Mouse (Mus musculus) stomach, embryonic 14.5 days (tissue): ENCODE measurements at regions not wholly inside any gene's neighbourhood (a gene's known extent, or its start where the extent isn't known, plus 50 kb on each side); places are given as distances from the start of the nearest gene placed in this dataset.

Source experiments
- ATAC-seq: fragments of 200-750 bp; cut with Nextera tagmentation; 2 replicates; pipeline ENCODE4 v1.8.0; 2017; ENCODE audit warnings: low read depth, moderate TSS enrichment; ENCODE audit not compliant: insufficient number of reproducible peaks, insufficient read depth, low FRiP score
- H3K27ac ChIP-seq: fragments of 300-500 bp; sonication (generic); 2 replicates; pipeline ENCODE4 v1.5.1; 2014; ENCODE audit warnings: mild to moderate bottlenecking, low read length, moderate library complexity, mixed read lengths
- H3K27me3 ChIP-seq: fragments of 300-500 bp; sonication (generic); 2 replicates; pipeline ENCODE4 v1.6.1; 2014; ENCODE audit warnings: low read length, control low read depth, mixed read lengths; ENCODE audit not compliant: control insufficient read depth, insufficient read depth
- H3K36me3 ChIP-seq: fragments of 300-500 bp; sonication (generic); 2 replicates; pipeline ENCODE4 v1.6.1; 2014; ENCODE audit warnings: mild to moderate bottlenecking, control low read depth, low read length, moderate library complexity, mixed read lengths; ENCODE audit not compliant: control insufficient read depth, insufficient read depth
- H3K4me1 ChIP-seq: fragments of 300-500 bp; sonication (generic); 2 replicates; pipeline ENCODE4 v1.6.1; 2014; ENCODE audit warnings: low read length, control low read depth, mixed read lengths; ENCODE audit not compliant: control insufficient read depth, insufficient read depth
- H3K4me2 ChIP-seq: fragments of 300-500 bp; sonication (generic); replicated peaks from 2 replicates; pipeline ENCODE4 v1.6.1; 2014; ENCODE audit warnings: low read depth, low read length, control low read depth
- H3K4me3 ChIP-seq: fragments of 300-500 bp; sonication (generic); 2 replicates; pipeline ENCODE4 v1.5.1; 2014; ENCODE audit warnings: low read depth, low read length, control low read depth
- H3K9ac ChIP-seq: fragments of 300-500 bp; sonication (generic); replicated peaks from 2 replicates; pipeline ENCODE4 v1.6.1; 2014; ENCODE audit warnings: low read depth, mild to moderate bottlenecking, control low read depth, low read length, moderate library complexity, mixed read lengths
- H3K9me3 ChIP-seq: fragments of 300-500 bp; sonication (generic); 2 replicates; pipeline ENCODE4 v1.6.1; 2016; ENCODE audit warnings: low read depth, low read length, control low read depth; ENCODE audit not compliant: control insufficient read depth
- WGBS: fragments of 180-500 bp; shearing (Covaris S2); extraction: QIAGEN DNeasy Blood & Tissue Kit; methylation state at CpG from one replicate; pipeline ENCODE4 v1.1.7; 2014; 5-methylcytosine and 5-hydroxymethylcytosine counted together

GRCm38 (mm10) chr2:173334856-173335595 lies 58.7 kb upstream of the Pmepa1 start:
- Histone ChIP-seq H3K9ac (no peak overlapping the region), H3K9me3 (no peaks in the 10 kb centered on the region), H3K4me2 (no peak overlapping the region; the same call in 1 of the 2 replicates), H3K27me3 (no peaks in the 10 kb centered on the region), H3K4me1 (peaks cover 44% of the 10 kb centered on the region), H3K36me3 (no peaks in the 10 kb centered on the region), H3K27ac (peak overlapping the region; percentile 81; the same call in 1 of the 2 replicates), H3K4me3 (no peak overlapping the region)
- ATAC-seq, result no peak
- 8% methylated on average over 15 of the region's 15 CpGs for WGBS

- peak; percentile 69 for ATAC-seq
- Histone ChIP-seq H3K4me2 (0 out of 2 replicates have a peak overlapping the region, but pooled peaks have one; percentile 5), H3K4me3 (no peak overlapping the region), H3K4me1 (peaks cover 52% of the 10 kb centered on the region), H3K27me3 (no peaks in the 10 kb centered on the region), H3K36me3 (no peaks in the 10 kb centered on the region), H3K27ac (peak overlapping the region; percentile 81), H3K9ac (peak overlapping the region; percentile 10; the same call in 1 of the 2 replicates), H3K9me3 (no peaks in the 10 kb centered on the region)
- 12% methylated on average over 10 of the region's 10 CpGs for WGBS
These were observed 59.5 kb upstream of the Pmepa1 start for GRCm38 (mm10) chr2:173335859-173336258.

GRCm38 (mm10) chr2:173337666-173338065 lies 61.3 kb upstream of the Pmepa1 start:
- no peaks in the 10 kb centered on the region for H3K9me3 ChIP-seq
- H3K4me3 ChIP-seq, result no peak overlapping the region
- no peak overlapping the region for H3K9ac ChIP-seq
- ATAC-seq, result no peak
- H3K4me1 ChIP-seq, result peaks cover 53% of the 10 kb centered on the region
- H3K27ac ChIP-seq, result no peak overlapping the region
- H3K27me3 ChIP-seq, result no peaks in the 10 kb centered on the region
- WGBS, result 83% methylated on average over 5 of the region's 5 CpGs
- H3K4me2 ChIP-seq, result no peak overlapping the region
- H3K36me3 ChIP-seq, result no peaks in the 10 kb centered on the region

GRCm38 (mm10) chr2:173338671-173339070 lies 62.3 kb upstream of the Pmepa1 start:
- 54% methylated on average over 5 of the region's 5 CpGs for WGBS
- H3K36me3 ChIP-seq, result no peaks in the 10 kb centered on the region
- peaks cover 57% of the 10 kb centered on the region for H3K4me1 ChIP-seq
- 0 out of 2 replicates have a peak overlapping the region, but pooled peaks have one; percentile 3 for H3K4me2 ChIP-seq
- no peaks in the 10 kb centered on the region for H3K27me3 ChIP-seq
- no peak overlapping the region for H3K4me3 ChIP-seq
- no peak for ATAC-seq
- peak overlapping the region; percentile 57; the same call in 1 of the 2 replicates for H3K27ac ChIP-seq
- no peak overlapping the region for H3K9ac ChIP-seq
- no peaks in the 10 kb centered on the region for H3K9me3 ChIP-seq

GRCm38 (mm10) chr2:173339211-173339610 lies 62.9 kb upstream of the Pmepa1 start:
- no peak for ATAC-seq
- WGBS, result 59% methylated on average over 3 of the region's 3 CpGs
- Histone ChIP-seq H3K4me2 (no peak overlapping the region), H3K36me3 (no peaks in the 10 kb centered on the region), H3K4me3 (no peak overlapping the region), H3K27ac (peak overlapping the region; percentile 57; the same call in 1 of the 2 replicates), H3K4me1 (peaks cover 54% of the 10 kb centered on the region), H3K9ac (no peak overlapping the region), H3K27me3 (no peaks in the 10 kb centered on the region), H3K9me3 (no peaks in the 10 kb centered on the region)

- ATAC-seq, result peak; percentile 35; the same call in 1 of the 2 replicates
- H3K4me3 ChIP-seq, result no peak overlapping the region
These were observed 63.8 kb upstream of the Pmepa1 start for GRCm38 (mm10) chr2:173340044-173340601.

GRCm38 (mm10) chr2:173342605-173343260 lies 66.4 kb upstream of the Pmepa1 start:
- peaks cover 29% of the 10 kb centered on the region for H3K4me1 ChIP-seq
- no peak overlapping the region for H3K4me3 ChIP-seq
- no peak overlapping the region for H3K9ac ChIP-seq
- H3K9me3 ChIP-seq, result no peaks in the 10 kb centered on the region
- no peaks in the 10 kb centered on the region for H3K36me3 ChIP-seq
- H3K4me2 ChIP-seq, result no peak overlapping the region
- H3K27me3 ChIP-seq, result no peaks in the 10 kb centered on the region
- no peak overlapping the region for H3K27ac ChIP-seq
- no peak for ATAC-seq
- 66% methylated on average over 16 of the region's 16 CpGs for WGBS

More at GRCm38 (mm10) chr2:173340044-173340601, 63.8 kb upstream of the Pmepa1 start:
- Histone ChIP-seq H3K36me3 (no peaks in the 10 kb centered on the region), H3K9ac (no peak overlapping the region), H3K27ac (peak overlapping the region; percentile 57), H3K4me1 (peaks cover 44% of the 10 kb centered on the region), H3K27me3 (no peaks in the 10 kb centered on the region), H3K9me3 (no peaks in the 10 kb centered on the region), H3K4me2 (peak overlapping the region; percentile 32)
- 8% methylated on average over 26 of the region's 26 CpGs for WGBS

- Histone ChIP-seq H3K4me3 (no peak overlapping the region), H3K4me1 (peaks cover 25% of the 10 kb centered on the region), H3K9ac (no peak overlapping the region), H3K4me2 (no peak overlapping the region), H3K27ac (no peak overlapping the region), H3K27me3 (no peaks in the 10 kb centered on the region), H3K36me3 (no peaks in the 10 kb centered on the region), H3K9me3 (no peaks in the 10 kb centered on the region)
- WGBS, result 94% methylated on average over 2 of the region's 2 CpGs
- no peak for ATAC-seq
These were observed 67.3 kb upstream of the Pmepa1 start for GRCm38 (mm10) chr2:173343665-173344064.
